Mouse (Mus musculus) MEL (cell line): ENCODE measurements around the gene Zyx. TPM values are rescaled to one million over a fixed set of nuclear protein-coding genes. Genes with fewer than 3 reads are reported as not detected.

Experiments used
- DNase-seq: peaks from one replicate; pipeline ENCODE4 v3.0.0; 2011; ENCODE audit warnings: low read depth, low spot score
- H3K27ac ChIP-seq: 2 replicates; pipeline ENCODE4 v1.5.1; 2012; ENCODE audit warnings: low read depth, mild to moderate bottlenecking, control low read depth, low read length, moderate library complexity; ENCODE audit not compliant: control insufficient read depth
- H3K27me3 ChIP-seq, 2 experiments: fragments of 150-350 bp in 1 of 2; sonication (generic) in 1 of 2; 2 replicates each; pipeline ENCODE4 v1.6.1; 2012; ENCODE audit warnings: low read length in 2 of 2, mild to moderate bottlenecking in 2 of 2, improper control_type of control experiment in 1 of 2, moderate library complexity in 1 of 2; ENCODE audit not compliant: insufficient read depth in 2 of 2, control insufficient read depth in 1 of 2
- H3K36me3 ChIP-seq, 2 experiments: 2 replicates each; pipeline ENCODE4 v1.6.1; 2012 to 2014; ENCODE audit warnings: low read length in 2 of 2, improper control_type of control experiment in 1 of 2, inconsistent platforms in 1 of 2, mild to moderate bottlenecking in 1 of 2; ENCODE audit not compliant: insufficient read depth in 2 of 2, control insufficient read depth in 1 of 2
- H3K4me1 ChIP-seq, 2 experiments: fragments of 150-350 bp in 1 of 2; sonication (generic) in 1 of 2; 2 replicates each; pipeline ENCODE4 v1.6.1; 2012; ENCODE audit warnings: low read length in 2 of 2, improper control_type of control experiment in 1 of 2, mild to moderate bottlenecking in 1 of 2; ENCODE audit not compliant: insufficient read depth in 2 of 2, control insufficient read depth in 1 of 2
- H3K4me3 ChIP-seq, 2 experiments: fragments of 150-350 bp in 1 of 2; sonication (generic) in 1 of 2; 2 replicates each; pipeline ENCODE4 v1.5.1; 2012; ENCODE audit warnings: low read depth in 2 of 2, low read length in 2 of 2, mild to moderate bottlenecking in 2 of 2, moderate library complexity in 2 of 2, control low read depth in 1 of 2, improper control_type of control experiment in 1 of 2; ENCODE audit not compliant: control insufficient read depth in 1 of 2, insufficient read depth in 1 of 2
- H3K79me2 ChIP-seq: 2 replicates; pipeline ENCODE4 v1.6.1; 2012; ENCODE audit warnings: mild to moderate bottlenecking, low read length, moderate library complexity; ENCODE audit not compliant: control insufficient read depth, poor library complexity, insufficient read depth
- H3K9ac ChIP-seq: 2 replicates; pipeline ENCODE4 v1.6.1; 2012; ENCODE audit warnings: low read depth, mild to moderate bottlenecking, control low read depth, low read length, moderate library complexity; ENCODE audit not compliant: control insufficient read depth, poor library complexity, severe bottlenecking
- H3K9me3 ChIP-seq: fragments of 150-350 bp; sonication (generic); replicated peaks from 2 replicates; pipeline ENCODE4 v1.6.1; 2012; ENCODE audit warnings: mild to moderate bottlenecking, low read length, improper control_type of control experiment, moderate library complexity; ENCODE audit not compliant: insufficient read depth
- BHLHE40 ChIP-seq: IDR thresholded peaks from 2 replicates; pipeline ENCODE4 v1.6.1; 2012; ENCODE audit warnings: low read depth, mild to moderate bottlenecking, inconsistent platforms, low read length, improper control_type of control experiment, borderline replicate concordance
- CHD1 ChIP-seq: IDR thresholded peaks from 2 replicates; pipeline ENCODE4 v1.6.1; 2012; ENCODE audit warnings: low read depth, mild to moderate bottlenecking, inconsistent platforms, low read length, improper control_type of control experiment
- ELF1 ChIP-seq: IDR thresholded peaks from 2 replicates; pipeline ENCODE4 v1.6.1; 2014; ENCODE audit warnings: low read depth, mild to moderate bottlenecking, inconsistent platforms, low read length, improper control_type of control experiment, moderate library complexity
- EP300 ChIP-seq, 2 experiments: IDR thresholded peaks; 2 replicates each; pipeline ENCODE4 v1.6.1; 2011; ENCODE audit warnings: improper control_type of control experiment in 2 of 2, low read length in 2 of 2, low read depth in 1 of 2, mild to moderate bottlenecking in 1 of 2
- GABPA ChIP-seq: IDR thresholded peaks from 2 replicates; pipeline ENCODE4 v1.6.1; 2012; ENCODE audit warnings: low read depth, mild to moderate bottlenecking, inconsistent platforms, low read length, improper control_type of control experiment, moderate library complexity
- GATA1 ChIP-seq: IDR thresholded peaks from 2 replicates; pipeline ENCODE4 v1.6.1; 2011; ENCODE audit warnings: low read depth, low read length, improper control_type of control experiment
- KAT2A ChIP-seq: conservative IDR thresholded peaks from 2 replicates; pipeline ENCODE4 v1.6.1; 2012; ENCODE audit warnings: low read depth, low read length, improper control_type of control experiment, inconsistent platforms
- MAFK ChIP-seq: IDR thresholded peaks from 2 replicates; pipeline ENCODE4 v1.6.1; 2011; ENCODE audit warnings: low read depth, mild to moderate bottlenecking, low read length, improper control_type of control experiment, borderline replicate concordance
- MXI1 ChIP-seq: IDR thresholded peaks from 2 replicates; pipeline ENCODE4 v1.6.1; 2011; ENCODE audit warnings: mild to moderate bottlenecking, low read depth, low read length, improper control_type of control experiment
- MYC ChIP-seq: IDR thresholded peaks from 2 replicates; pipeline ENCODE4 v1.6.1; 2011; ENCODE audit warnings: low read depth, mild to moderate bottlenecking, low read length, improper control_type of control experiment, moderate library complexity
- NRF1 ChIP-seq: IDR thresholded peaks from 2 replicates; pipeline ENCODE4 v1.6.1; 2014; ENCODE audit warnings: low read depth, mild to moderate bottlenecking, inconsistent platforms, low read length, improper control_type of control experiment, moderate library complexity; ENCODE audit not compliant: poor library complexity, insufficient read depth, severe bottlenecking
- POLR2A ChIP-seq, 2 experiments: IDR thresholded peaks; 2 replicates each; pipeline ENCODE4 v1.6.1; 2011 to 2012; ENCODE audit warnings: low read length in 2 of 2, mild to moderate bottlenecking in 2 of 2, control low read depth in 1 of 2, improper control_type of control experiment in 1 of 2, low read depth in 1 of 2, moderate library complexity in 1 of 2; ENCODE audit not compliant: control insufficient read depth in 1 of 2, insufficient read depth in 1 of 2, poor library complexity in 1 of 2
- RAD21 ChIP-seq: IDR thresholded peaks from 2 replicates; pipeline ENCODE4 v1.6.1; 2011; ENCODE audit warnings: mild to moderate bottlenecking, low read depth, low read length, improper control_type of control experiment
- RCOR1 ChIP-seq: IDR thresholded peaks from 2 replicates; pipeline ENCODE4 v1.6.1; 2012; ENCODE audit warnings: low read depth, mild to moderate bottlenecking, inconsistent platforms, low read length, improper control_type of control experiment
- SMC3 ChIP-seq: IDR thresholded peaks from 2 replicates; pipeline ENCODE4 v1.6.1; 2011; ENCODE audit warnings: low read depth, low read length, improper control_type of control experiment
- UBTF ChIP-seq: IDR thresholded peaks from 2 replicates; pipeline ENCODE4 v1.6.1; 2012; ENCODE audit warnings: low read depth, mild to moderate bottlenecking, inconsistent platforms, low read length, improper control_type of control experiment, moderate library complexity, borderline replicate concordance; ENCODE audit not compliant: insufficient read depth
- USF1 ChIP-seq: IDR thresholded peaks from 2 replicates; pipeline ENCODE4 v1.6.1; 2014; ENCODE audit warnings: low read depth, mild to moderate bottlenecking, inconsistent platforms, low read length, improper control_type of control experiment, moderate library complexity
- ZKSCAN1 ChIP-seq: IDR thresholded peaks from 2 replicates; pipeline ENCODE4 v1.6.1; 2012; ENCODE audit warnings: low read depth, mild to moderate bottlenecking, inconsistent platforms, low read length, improper control_type of control experiment, moderate library complexity
- ZMIZ1 ChIP-seq: IDR thresholded peaks from 2 replicates; pipeline ENCODE4 v1.6.1; 2012; ENCODE audit warnings: low read depth, mild to moderate bottlenecking, inconsistent platforms, low read length, improper control_type of control experiment, moderate library complexity
- ZNF384 ChIP-seq: IDR thresholded peaks from 2 replicates; pipeline ENCODE4 v1.6.1; 2012; ENCODE audit warnings: low read depth, mild to moderate bottlenecking, inconsistent platforms, low read length, improper control_type of control experiment
- polyA plus RNA-seq, 2 experiments: library from polyadenylated mRNA; stranded (reverse) in 1 of 2; unstranded in 1 of 2; fragments of >175 nt in 1 of 2; fragments of >200 nt in 1 of 2; gene quantifications; 2 replicates each; pipeline versions ENCODE4 v1.2.1 to v1.2.4; 2012; ENCODE audit warnings: low replicate concordance in 2 of 2, low read depth in 1 of 2; ENCODE audit not compliant: insufficient read length in 2 of 2, insufficient read depth in 1 of 2, missing spikeins in 1 of 2
- total RNA-seq: library from RNA; depleted of rRNA; stranded (reverse); fragments of 300-350 nt; gene quantifications from 2 replicates; pipeline ENCODE4 v1.2.3, GENCODE M21; 2012

Zyx gene
- total and polyA plus RNA-seq, 3 experiments, result 7.0 to 48.4 TPM; not detected in 1

DNA sequence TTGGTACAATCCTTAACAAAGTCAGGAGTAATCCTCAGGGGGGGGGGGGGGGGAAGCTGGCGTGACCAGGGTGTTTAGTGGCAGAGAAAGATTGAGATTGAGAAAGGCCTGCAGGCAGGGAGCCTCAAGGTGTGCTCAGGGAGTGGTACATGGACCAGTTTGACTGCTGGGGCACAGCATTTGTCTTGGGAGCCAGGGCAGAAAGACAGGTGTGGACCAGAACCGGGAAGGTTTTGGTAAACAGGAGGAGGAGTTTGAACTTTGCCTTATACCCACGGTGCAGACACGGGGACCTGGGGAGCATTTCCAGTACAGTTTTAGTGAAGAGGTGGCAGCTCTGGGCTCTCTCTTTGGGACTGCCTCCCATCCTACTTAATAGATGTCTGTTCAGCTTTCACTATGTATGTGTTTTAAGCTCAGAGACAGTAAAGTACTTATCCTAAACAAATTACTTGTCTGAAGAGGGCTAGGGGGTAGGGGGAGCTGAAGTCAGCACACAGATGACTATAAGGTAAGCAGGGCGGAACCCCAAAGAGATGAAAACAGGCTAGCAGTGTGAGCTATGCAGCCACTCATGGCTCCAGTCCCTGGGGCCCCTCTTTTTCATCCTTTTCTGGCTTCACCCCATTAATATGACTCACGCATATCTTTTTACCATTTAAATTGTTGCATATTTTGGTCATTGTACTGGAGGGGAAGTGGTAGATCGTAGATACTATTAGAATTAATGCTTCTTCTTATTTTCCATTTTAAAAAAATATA lies 24.4 kb downstream of the Zyx start:
- DNase-seq, result no peak
- TF ChIP-seq RAD21 (no peak), RCOR1 (no peak), ZNF384 (no peak), POLR2A (IDR thresholded peaks at IDR 0.05; ENCODE audit: control insufficient read depth in 1 of 2, insufficient read depth in 1 of 2, low read depth in 1 of 2, low read length in 2 of 2, poor library complexity in 1 of 2) (no peak), USF1 (no peak), EP300 (IDR thresholded peaks at IDR 0.05; ENCODE audit: low read depth in 1 of 2, low read length in 2 of 2) (no peak), UBTF (no peak)
- Histone ChIP-seq H3K9me3 (no peaks in the 10 kb centered on the region), H3K27ac (no peak overlapping the region), H3K27me3 (peaks cover 0 to 2% of the 10 kb centered on the region in 2 experiments; a peak in 2 of 4 replicates), H3K79me2 (no peaks in the 10 kb centered on the region), H3K36me3 (no peaks in the 10 kb centered on the region), H3K4me3 (no peak overlapping the region), H3K9ac (no peak overlapping the region), H3K4me1 (no peaks in the 10 kb centered on the region; a peak in 1 of 4 replicates)

DNA sequence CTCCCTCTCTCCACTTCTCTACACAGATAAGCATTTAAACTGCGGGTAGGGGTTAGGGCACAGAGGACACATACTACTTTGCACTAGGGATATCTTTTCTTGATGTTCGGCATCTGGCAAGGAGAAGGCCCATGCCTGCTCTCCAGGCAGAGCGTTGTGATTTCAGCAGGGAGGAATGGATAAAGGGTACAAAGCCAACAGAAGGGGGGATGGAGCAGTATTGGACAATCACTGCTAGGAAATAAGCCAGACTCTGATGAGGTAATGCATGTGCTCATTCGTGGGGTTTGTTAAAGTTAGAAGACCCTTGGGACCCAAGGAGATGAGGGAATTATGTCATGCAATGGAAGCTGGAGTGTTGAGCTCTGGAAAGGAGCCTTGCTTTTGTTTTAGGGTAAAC lies 25.3 kb downstream of the Zyx start:
- H3K36me3 ChIP-seq, result no peaks in the 10 kb centered on the region
- no peak for DNase-seq
- H3K4me1 ChIP-seq, result no peaks in the 10 kb centered on the region; a peak in 1 of 4 replicates
- no peak for TF ChIP-seq EP300 (IDR thresholded peaks at IDR 0.05; ENCODE audit: low read depth in 1 of 2, low read length in 2 of 2)
- TF ChIP-seq RCOR1, result no peak
- no peak for TF ChIP-seq BHLHE40
- TF ChIP-seq CHD1, result no peak
- no peak for TF ChIP-seq GATA1
- no peak for TF ChIP-seq ZMIZ1
- TF ChIP-seq ZKSCAN1, result no peak
- TF ChIP-seq ZNF384, result no peak
- TF ChIP-seq MAFK, result no peak
- no peak for TF ChIP-seq SMC3
- TF ChIP-seq MXI1, result no peak
- no peak for TF ChIP-seq ELF1
- TF ChIP-seq UBTF, result no peak
- no peak for TF ChIP-seq NRF1
- no peak for TF ChIP-seq KAT2A
- TF ChIP-seq MYC, result no peak
- TF ChIP-seq GABPA, result no peak
- TF ChIP-seq RAD21, result no peak
- no peaks in the 10 kb centered on the region; a peak in 2 of 4 replicates for H3K27me3 ChIP-seq
- no peak overlapping the region for H3K4me3 ChIP-seq
- H3K79me2 ChIP-seq, result no peaks in the 10 kb centered on the region
- H3K9ac ChIP-seq, result no peak overlapping the region
- H3K27ac ChIP-seq, result no peak overlapping the region
- no peaks in the 10 kb centered on the region for H3K9me3 ChIP-seq
